7 mouse cellular contexts compared by ENCODE assay signal in the genomic region with DNA sequence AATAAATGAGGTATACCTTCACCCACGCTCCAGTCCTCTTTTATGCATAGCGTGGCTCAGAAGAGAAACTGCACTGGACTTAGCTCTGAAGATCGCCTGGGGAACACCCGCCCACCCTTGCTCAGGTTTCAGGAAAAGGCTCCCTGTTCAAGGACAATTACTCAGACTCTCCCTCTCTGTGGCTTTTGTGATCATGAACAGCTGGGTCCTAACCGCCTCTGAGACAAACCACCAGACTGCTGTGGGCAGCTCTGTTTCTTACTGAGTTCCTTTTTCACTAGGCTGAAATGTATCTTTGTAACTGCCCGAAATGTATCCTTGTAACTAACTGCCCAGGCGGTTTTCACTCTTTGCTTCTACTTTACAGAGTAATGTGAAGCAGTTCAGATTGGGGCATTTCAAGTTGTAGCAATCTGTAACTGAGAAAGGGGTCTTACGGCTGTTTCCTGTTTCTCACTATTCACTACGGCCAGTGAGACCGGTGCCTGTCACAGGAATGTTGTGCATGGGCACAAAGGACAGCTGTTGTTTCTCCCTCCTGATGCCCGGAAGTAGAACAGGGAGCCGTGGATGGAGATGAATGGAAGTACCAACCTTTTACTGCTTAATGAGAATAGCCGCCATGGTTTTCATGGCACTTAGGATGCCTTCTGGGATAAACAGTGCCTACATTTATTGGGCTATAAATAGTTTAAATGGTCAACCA. TPM values are rescaled to one million over a fixed set of nuclear protein-coding genes. Genes with fewer than 3 reads are reported as not detected.
DNase-seq lines count a peak whose midpoint lies in the region; ATAC-seq and TF ChIP-seq lines count a peak whose summit lies in the region.

No protein-coding gene starts in this region.

- no peak overlapping the region for H3K4me3 ChIP-seq in embryonic facial prominence, embryonic 12.5 days
- no peak overlapping the region for H3K4me3 ChIP-seq in limb, embryonic 14.5 days (replicated peaks; ENCODE audit: low read length)

- ATAC-seq in embryonic facial prominence, embryonic 12.5 days (ENCODE audit: insufficient number of reproducible peaks, insufficient read depth, low FRiP score, low TSS enrichment) = peak; percentile 86; the same call in 1 of the 2 replicates
- peak; percentile 88 for ATAC-seq in limb, embryonic 14.5 days (ENCODE audit: low FRiP score, low read depth)
- ATAC-seq in activated CD4-positive, CD25-positive, alpha-beta regulatory T cell, adult 4 months = no peak

- peak overlapping the region; percentile 86 for H3K27ac ChIP-seq in embryonic facial prominence, embryonic 12.5 days
- H3K27ac ChIP-seq in limb, embryonic 14.5 days (replicated peaks; ENCODE audit: low read depth, low read length) = peak overlapping the region; percentile 16; the same call in 1 of the 2 replicates

- no peak for TF ChIP-seq POLR2A in limb, embryonic 14.5 days (IDR thresholded peaks at IDR 0.05; ENCODE audit: borderline replicate concordance, extremely low read depth, insufficient read depth, insufficient read length)

- WGBS in embryonic facial prominence, embryonic 12.5 days = 16% methylated on average over 13 of the region's 13 CpGs
- WGBS in limb, embryonic 14.5 days = 15% methylated on average over 13 of the region's 13 CpGs

- peaks cover 17% of the 10 kb centered on the region for H3K36me3 ChIP-seq in embryonic facial prominence, embryonic 12.5 days
- H3K36me3 ChIP-seq in limb, embryonic 14.5 days (ENCODE audit: control insufficient read depth, insufficient read depth, low read length) = no peaks in the 10 kb centered on the region; the same call in none of the 2 replicates

- H3K4me2 ChIP-seq in embryonic facial prominence, embryonic 12.5 days (replicated peaks) = peak overlapping the region; percentile 30
- 0 out of 2 replicates have a peak overlapping the region, but pooled peaks have one; percentile 1 for H3K4me2 ChIP-seq in limb, embryonic 14.5 days (replicated peaks; ENCODE audit: low read depth, low read length, severe bottlenecking)

- no peaks in the 10 kb centered on the region for H3K27me3 ChIP-seq in embryonic facial prominence, embryonic 12.5 days
- no peaks in the 10 kb centered on the region for H3K27me3 ChIP-seq in limb, embryonic 14.5 days (ENCODE audit: control insufficient read depth, insufficient read depth, low read length)

- no peak overlapping the region for H3K9ac ChIP-seq in embryonic facial prominence, embryonic 12.5 days
- H3K9ac ChIP-seq in limb, embryonic 14.5 days (ENCODE audit: low read depth, low read length, severe bottlenecking) = no peak overlapping the region

- peaks cover 4% of the 10 kb centered on the region; the same call in 1 of the 2 replicates for H3K9me3 ChIP-seq in embryonic facial prominence, embryonic 12.5 days
- H3K9me3 ChIP-seq in limb, embryonic 14.5 days (ENCODE audit: control insufficient read depth, low read length) = no peaks in the 10 kb centered on the region; the same call in 1 of the 2 replicates

- peak; percentile 55 for DNase-seq in kidney, postnatal 10 days
- DNase-seq in kidney, adult 8-10 months = no peak
- DNase-seq in ZHBTc4 (ENCODE audit: low read depth, low spot score) = peak; percentile 63
- DNase-seq in limb, embryonic 14.5 days (ENCODE audit: low spot score) = peak; percentile 58
- DNase-seq in cerebellum, postnatal 4 days (ENCODE audit: low spot score in 2 of 2) = no peak

- H3K4me1 ChIP-seq in embryonic facial prominence, embryonic 12.5 days = peaks cover 34% of the 10 kb centered on the region
- peaks cover 17% of the 10 kb centered on the region for H3K4me1 ChIP-seq in limb, embryonic 14.5 days (ENCODE audit: control insufficient read depth, insufficient read depth, low read length)

RNA-seq across cellular contexts. Expression of gene Lhfpl2, which starts 59.3 kb away (rescaled TPM):
- 67.6 and 69.4 TPM in 2 replicates for polyA plus RNA-seq in embryonic facial prominence, embryonic 12.5 days (2016; fragmentation: Nextera tagmentation; extraction: Ambion mirVana)
- polyA plus RNA-seq in limb, embryonic 14.5 days (2012; rRNA removed) = 60.5 and 82.1 TPM in 2 replicates
- 69.4 and 71.9 TPM in 2 replicates for polyA plus RNA-seq in limb, embryonic 14.5 days (2014; fragmentation: Nextera tagmentation; extraction: Ambion mirVana)
- not detected for polyA plus RNA-seq in activated CD4-positive, CD25-positive, alpha-beta regulatory T cell, adult 4 months (2017; shearing (Covaris generic))

Comparison
In these comparisons a context has a peak if more than half of its experiments do, and no peak if none do; other contexts are left out.
1. DNase-seq: peak in kidney, postnatal 10 days (single experiment), ZHBTc4 (single experiment) and limb, embryonic 14.5 days (single experiment); none in kidney, adult 8-10 months (0 of 2) and cerebellum, postnatal 4 days (0 of 2).
2. RNA of gene Lhfpl2, which starts 59.3 kb away (polyA plus RNA-seq): 60.5 to 82.1 TPM in limb, embryonic 14.5 days and 67.6 to 69.4 TPM in embryonic facial prominence, embryonic 12.5 days; not detected in activated CD4-positive, CD25-positive, alpha-beta regulatory T cell, adult 4 months; every median in the first group is over 10 times any median in the second.